Mouse (Mus musculus) activated CD4-positive, CD25-positive, alpha-beta regulatory T cell, adult 9 weeks (primary cell): ENCODE data around the gene Amtn. TPM values are rescaled to one million over a fixed set of nuclear protein-coding genes. Genes with fewer than 3 reads are reported as not detected.

Experiments
- polyA plus RNA-seq: library from polyadenylated mRNA; unstranded; fragments of 100-300 nt; shearing (Covaris generic); gene quantifications from one replicate; pipeline ENCODE4 v1.2.1, GENCODE M21; 2017

Gene Amtn
- polyA plus RNA-seq, result not detected

DNA sequence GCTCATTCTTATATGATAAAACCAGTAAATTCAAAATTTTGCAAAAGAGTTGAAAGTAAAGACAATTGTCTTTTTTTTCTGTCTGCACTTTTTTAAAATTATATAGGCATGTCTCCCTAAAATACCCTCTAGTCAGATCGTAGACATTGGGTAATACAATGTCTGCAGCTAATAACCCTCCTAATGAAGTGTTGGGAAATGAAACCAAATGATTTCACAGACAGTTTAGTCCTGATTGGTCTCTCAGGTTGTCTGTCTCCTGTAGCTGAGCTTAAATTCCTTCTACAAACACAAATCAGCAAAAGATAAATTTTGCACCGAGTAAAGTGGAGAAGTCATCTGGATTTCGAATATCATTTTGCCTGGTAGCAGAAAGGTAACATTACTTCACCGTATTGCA is at the start of gene Amtn:
TSS of gene Amtn (plus strand) at position 301 of the 400 bp plus-strand sequence.

Other genes with a start within 250 kb of the Amtn start
- not detected for gene Gm11115, start 222.0 kb upstream of the Amtn start, polyA plus RNA-seq
- not detected for gene Gm7714, start 107.2 kb upstream of the Amtn start, polyA plus RNA-seq
- not detected for gene Prol1, start 58.8 kb upstream of the Amtn start, polyA plus RNA-seq
- not detected for gene Ambn, start 79.9 kb downstream of the Amtn start, polyA plus RNA-seq
- gene Enam, start 111.9 kb downstream of the Amtn start, polyA plus RNA-seq, result not detected
- gene Jchain, start 151.8 kb downstream of the Amtn start, polyA plus RNA-seq, result 5.6 TPM
- 110 TPM for gene Utp3, start 178.4 kb downstream of the Amtn start, polyA plus RNA-seq
- 1.9 TPM for gene Rufy3, start 188.9 kb downstream of the Amtn start, polyA plus RNA-seq